Mouse (Mus musculus): ENCODE data around the gene Ankrd12. TPM values are rescaled to one million over a fixed set of nuclear protein-coding genes. Genes with fewer than 3 reads are reported as not detected.

Ankrd12 gene
- polyA plus RNA-seq, 1 experiment from 2014 or later = 26.0 TPM

DNA sequence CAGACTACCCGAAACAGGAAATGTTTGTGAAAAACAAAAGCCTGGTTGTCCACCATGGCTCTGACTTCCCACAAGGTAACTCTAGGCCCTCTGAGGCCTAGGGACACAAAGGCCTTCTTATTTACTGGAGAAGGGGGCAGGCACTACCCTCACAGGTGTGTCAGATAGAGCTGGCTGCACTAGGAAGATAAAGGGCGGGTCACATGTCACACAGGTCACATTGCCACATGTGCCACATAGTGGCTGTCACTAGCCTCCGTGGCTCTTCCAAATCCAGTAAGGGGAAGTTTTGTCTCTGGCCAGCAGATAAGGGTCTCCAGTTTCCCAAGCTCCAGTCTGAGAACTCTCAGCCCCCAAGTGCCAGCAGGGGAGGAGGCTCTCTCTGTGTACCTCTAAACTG, 157.7 kb downstream of the Ankrd12 start:
- Histone ChIP-seq H3K27ac (peak overlapping the region; percentile 41), H3K36me3 (peaks cover 24% of the 10 kb centered on the region), H3K4me2 (no peak overlapping the region), H3K27me3 (no peaks in the 10 kb centered on the region), H3K9me3 (replicated peaks) (no peaks in the 10 kb centered on the region), H3K4me1 (peaks cover 10% of the 10 kb centered on the region), H3K9ac (no peak overlapping the region), H3K4me3 (replicated peaks) (no peak overlapping the region)
- 67% methylated on average over 3 of the region's 3 CpGs for WGBS
- no peak for ATAC-seq (replicated peaks; ENCODE audit: low FRiP score)

DNA sequence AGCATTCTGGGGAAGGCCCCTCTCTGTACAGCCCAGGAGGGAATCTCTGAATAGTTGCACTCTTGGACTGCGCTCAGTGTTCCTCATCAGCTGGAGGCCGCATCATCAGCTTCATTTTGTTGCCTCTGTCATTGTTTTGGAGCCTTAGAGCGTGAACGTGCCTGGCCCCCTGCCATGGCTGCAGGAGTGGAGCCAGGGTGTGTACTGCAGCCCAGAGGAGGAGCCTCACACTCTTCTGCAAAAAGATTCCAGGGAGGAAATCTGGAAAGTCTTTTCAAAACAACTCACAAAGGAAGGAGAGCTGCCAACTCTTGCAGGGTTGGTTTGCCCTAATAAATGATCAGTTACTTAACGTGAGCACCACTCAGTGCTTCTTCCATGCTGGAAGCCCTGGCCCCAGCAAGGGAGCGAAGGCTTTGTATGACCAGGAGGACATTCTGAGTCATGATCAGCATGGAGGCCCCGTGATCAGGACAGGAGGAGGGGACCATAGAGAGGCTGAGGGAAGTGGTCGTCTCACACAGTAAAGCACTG, 160.7 kb downstream of the Ankrd12 start:
- no peak overlapping the region for H3K9ac ChIP-seq
- 0 out of 2 replicates have a peak overlapping the region, but pooled peaks have one; percentile 14 for H3K4me2 ChIP-seq
- no peaks in the 10 kb centered on the region for H3K27me3 ChIP-seq
- 0 out of 2 replicates have a peak, but pooled peaks cover under 1% of the 10 kb centered on the region for H3K36me3 ChIP-seq
- no peak overlapping the region for H3K4me3 ChIP-seq (replicated peaks)
- peaks cover 10% of the 10 kb centered on the region for H3K4me1 ChIP-seq
- WGBS = 34% methylated on average over 8 of the region's 8 CpGs
- H3K9me3 ChIP-seq (replicated peaks) = no peaks in the 10 kb centered on the region
- peak overlapping the region; percentile 95 for H3K27ac ChIP-seq
- peak; percentile 89 for ATAC-seq (replicated peaks; ENCODE audit: low FRiP score)

Other genes starting within 250 kb of the Ankrd12 start
- gene Ralbp1, start 191.3 kb downstream of the Ankrd12 start, polyA plus RNA-seq (2015; fragmentation: Nextera tagmentation; extraction: Ambion mirVana) = 66.0 and 70.2 TPM in 2 replicates
- gene Twsg1, start 125.9 kb downstream of the Ankrd12 start, polyA plus RNA-seq (2015; fragmentation: Nextera tagmentation; extraction: Ambion mirVana) = 115 and 118 TPM in 2 replicates
- 364 and 390 TPM in 2 replicates for gene Ndufv2, start 24.5 kb upstream of the Ankrd12 start, polyA plus RNA-seq (2015; fragmentation: Nextera tagmentation; extraction: Ambion mirVana)
- gene Washc1, start 34.5 kb upstream of the Ankrd12 start, polyA plus RNA-seq (2015; fragmentation: Nextera tagmentation; extraction: Ambion mirVana) = 40.3 and 41.7 TPM in 2 replicates
- 23.0 and 26.1 TPM in 2 replicates for gene Ddx11, start 46.4 kb upstream of the Ankrd12 start, polyA plus RNA-seq (2015; fragmentation: Nextera tagmentation; extraction: Ambion mirVana)